Mouse (Mus musculus) neural tube, embryonic 11.5 days (tissue): ENCODE measurements around the gene Purb. TPM values are rescaled to one million over a fixed set of nuclear protein-coding genes. Genes with fewer than 3 reads are reported as not detected.

ENCODE experiments used
- ATAC-seq: fragments of 200-750 bp; cut with Nextera tagmentation; 2 replicates; pipeline ENCODE4 v1.8.0; 2017; ENCODE audit warnings: moderate number of reproducible peaks, mild to moderate bottlenecking, moderate TSS enrichment, moderate library complexity; ENCODE audit not compliant: insufficient read depth, low FRiP score, low TSS enrichment
- DNase-seq: peaks from one replicate; pipeline ENCODE4 v3.0.0-alpha.2; 2015; ENCODE audit warnings: low spot score
- H3K27ac ChIP-seq: fragments of 300-500 bp; sonication (generic); 2 replicates; pipeline ENCODE4 v1.5.1; 2014; ENCODE audit warnings: low read depth, mild to moderate bottlenecking, low read length
- H3K27me3 ChIP-seq: fragments of 300-500 bp; sonication (generic); 2 replicates; pipeline ENCODE4 v1.6.1; 2014; ENCODE audit warnings: mild to moderate bottlenecking, low read length, mixed read lengths; ENCODE audit not compliant: control insufficient read depth, insufficient read depth
- H3K36me3 ChIP-seq: fragments of 300-500 bp; sonication (generic); 2 replicates; pipeline ENCODE4 v1.6.1; 2014; ENCODE audit warnings: mild to moderate bottlenecking, low read length, moderate library complexity, mixed read lengths; ENCODE audit not compliant: control insufficient read depth, insufficient read depth
- H3K4me1 ChIP-seq: fragments of 300-500 bp; sonication (generic); 2 replicates; pipeline ENCODE4 v1.6.1; 2014; ENCODE audit warnings: low read length, mixed read lengths; ENCODE audit not compliant: control insufficient read depth, insufficient read depth
- H3K4me2 ChIP-seq: fragments of 300-500 bp; sonication (generic); 2 replicates; pipeline ENCODE4 v1.6.1; 2014; ENCODE audit warnings: low read depth, mild to moderate bottlenecking, moderate library complexity
- H3K4me3 ChIP-seq: fragments of 300-500 bp; sonication (generic); 2 replicates; pipeline ENCODE4 v1.5.1; 2014; ENCODE audit warnings: low read depth, low read length
- H3K9ac ChIP-seq: fragments of 300-500 bp; sonication (generic); 2 replicates; pipeline ENCODE4 v1.6.1; 2014; ENCODE audit warnings: mild to moderate bottlenecking, low read length
- H3K9me3 ChIP-seq: fragments of 300-500 bp; sonication (generic); 2 replicates; pipeline ENCODE4 v1.6.1; 2016; ENCODE audit warnings: low read length; ENCODE audit not compliant: control insufficient read depth
- WGBS: fragments of 180-500 bp; shearing (Covaris S2); extraction: QIAGEN DNeasy Blood & Tissue Kit; methylation state at CpG from one replicate; pipeline ENCODE4 v1.1.7; 2014; 5-methylcytosine and 5-hydroxymethylcytosine counted together
- polyA plus RNA-seq: library from polyadenylated mRNA; unstranded; fragments of >200 nt; fragmentation: Nextera tagmentation; extraction: Ambion mirVana; gene quantifications from 2 replicates; pipeline ENCODE4 v1.2.1, GENCODE M21; 2014

The Purb gene
- polyA plus RNA-seq, 1 experiment from 2014 or later, result 12.9 TPM

DNA sequence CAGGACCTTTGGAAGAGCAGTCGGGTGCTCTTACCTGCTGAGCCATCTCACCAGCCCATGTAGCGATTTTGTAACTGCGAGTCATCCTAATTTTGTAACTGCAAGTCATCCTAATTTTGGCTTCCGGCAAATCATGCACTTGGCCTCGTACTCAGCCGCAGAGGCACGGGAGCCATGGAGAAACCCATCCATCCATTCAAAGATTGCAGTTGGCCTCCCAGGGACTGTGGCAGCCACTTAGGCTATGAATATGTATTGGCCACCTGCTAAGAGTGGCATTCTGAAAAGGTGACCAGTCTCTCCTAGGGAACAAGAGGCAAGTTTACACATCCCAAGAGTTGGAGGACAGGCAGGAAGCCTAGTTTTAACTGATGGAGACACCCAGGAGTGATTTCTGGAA lies 13.5 kb upstream of the Purb start:
- H3K4me3 ChIP-seq, result no peak overlapping the region
- H3K27me3 ChIP-seq, result no peaks in the 10 kb centered on the region
- no peak overlapping the region for H3K27ac ChIP-seq
- WGBS, result 77% methylated on average over 7 of the region's 7 CpGs
- no peaks in the 10 kb centered on the region for H3K9me3 ChIP-seq
- no peak for DNase-seq
- H3K4me1 ChIP-seq, result no peaks in the 10 kb centered on the region
- no peaks in the 10 kb centered on the region for H3K36me3 ChIP-seq
- no peak for ATAC-seq
- H3K4me2 ChIP-seq, result no peak overlapping the region
- no peak overlapping the region for H3K9ac ChIP-seq

GRCm38 (mm10) chr11:6488041-6488684 lies 12.4 kb upstream of the Purb start:
- H3K4me1 ChIP-seq, result no peaks in the 10 kb centered on the region
- ATAC-seq (no peak), DNase-seq (no peak)
- no peaks in the 10 kb centered on the region for H3K27me3 ChIP-seq
- H3K36me3 ChIP-seq, result no peaks in the 10 kb centered on the region
- no peak overlapping the region for H3K9ac ChIP-seq
- no peak overlapping the region for H3K27ac ChIP-seq
- no peak overlapping the region for H3K4me3 ChIP-seq
- H3K9me3 ChIP-seq, result no peaks in the 10 kb centered on the region
- no peak overlapping the region for H3K4me2 ChIP-seq
- 95% methylated on average over 5 of the region's 5 CpGs for WGBS

DNA sequence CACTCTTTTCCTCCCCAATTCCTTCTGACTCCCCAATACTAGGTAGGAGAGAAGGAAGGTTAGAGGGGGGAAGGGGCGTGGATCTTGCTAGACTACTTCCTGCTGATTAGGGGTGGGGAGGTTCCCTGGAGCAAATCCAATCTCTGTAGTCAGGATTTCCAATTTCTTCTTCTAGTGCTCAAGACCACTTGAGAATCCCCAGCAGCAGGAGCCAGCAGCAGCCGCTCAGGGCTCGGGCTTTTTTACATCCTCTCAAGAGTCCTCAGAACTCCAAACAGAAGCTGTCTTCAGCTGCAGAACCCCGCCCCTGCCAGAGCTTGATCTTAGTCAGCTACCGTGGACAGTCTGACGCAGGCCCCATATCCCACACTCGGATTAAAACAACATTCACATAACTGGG lies 11.8 kb upstream of the Purb start:
- Histone ChIP-seq H3K4me1 (no peaks in the 10 kb centered on the region), H3K4me3 (no peak overlapping the region), H3K9me3 (no peaks in the 10 kb centered on the region), H3K27ac (no peak overlapping the region), H3K27me3 (no peaks in the 10 kb centered on the region), H3K4me2 (no peak overlapping the region), H3K9ac (no peak overlapping the region), H3K36me3 (no peaks in the 10 kb centered on the region)
- WGBS, result 68% methylated on average over 7 of the region's 7 CpGs
- no peak for ATAC-seq
- DNase-seq, result no peak

DNA sequence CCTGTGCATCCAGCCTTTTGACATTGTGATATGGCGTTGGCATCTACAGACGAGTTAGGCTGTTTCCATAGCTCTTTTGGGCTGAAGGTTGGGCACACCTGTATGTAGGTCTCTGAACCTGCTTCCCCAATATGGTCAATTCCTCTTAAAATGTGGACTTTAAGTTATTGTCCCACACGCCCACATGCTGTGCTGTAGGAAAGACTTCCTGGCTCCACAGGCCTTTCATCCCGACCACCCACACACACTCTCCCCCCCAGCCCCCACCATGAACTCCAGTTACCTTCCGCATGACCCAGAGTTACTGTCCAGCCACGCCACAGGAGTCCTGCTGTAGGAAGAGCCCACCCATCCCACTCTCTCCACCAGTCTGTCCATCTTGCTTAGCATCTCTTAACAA lies 11.2 kb upstream of the Purb start:
- no peak for ATAC-seq
- no peak overlapping the region for H3K4me3 ChIP-seq
- no peaks in the 10 kb centered on the region for H3K4me1 ChIP-seq
- H3K4me2 ChIP-seq, result no peak overlapping the region
- WGBS, result 63% methylated on average over 6 of the region's 6 CpGs
- DNase-seq, result no peak
- no peak overlapping the region for H3K27ac ChIP-seq
- no peak overlapping the region for H3K9ac ChIP-seq
- no peaks in the 10 kb centered on the region for H3K27me3 ChIP-seq
- H3K36me3 ChIP-seq, result no peaks in the 10 kb centered on the region
- H3K9me3 ChIP-seq, result no peaks in the 10 kb centered on the region

- Histone ChIP-seq H3K9me3 (no peaks in the 10 kb centered on the region), H3K4me1 (no peaks in the 10 kb centered on the region), H3K27ac (no peak overlapping the region), H3K36me3 (no peaks in the 10 kb centered on the region), H3K27me3 (no peaks in the 10 kb centered on the region), H3K9ac (no peak overlapping the region), H3K4me2 (no peak overlapping the region), H3K4me3 (no peak overlapping the region)
- ATAC-seq (no peak), DNase-seq (no peak)
- 50% methylated on average over 3 of the region's 3 CpGs for WGBS
Observed at GRCm38 (mm10) chr11:6484244-6484959, 8.7 kb upstream of the Purb start.

GRCm38 (mm10) chr11:6483103-6483502 lies 7.4 kb upstream of the Purb start:
- H3K27ac ChIP-seq, result no peak overlapping the region
- no peaks in the 10 kb centered on the region for H3K36me3 ChIP-seq
- no peak overlapping the region for H3K4me2 ChIP-seq
- H3K9me3 ChIP-seq, result no peaks in the 10 kb centered on the region
- H3K27me3 ChIP-seq, result no peaks in the 10 kb centered on the region
- ATAC-seq (no peak), DNase-seq (no peak)
- WGBS, result 86% methylated on average over 2 of the region's 2 CpGs
- no peak overlapping the region for H3K9ac ChIP-seq
- H3K4me3 ChIP-seq, result no peak overlapping the region
- no peaks in the 10 kb centered on the region for H3K4me1 ChIP-seq

- Histone ChIP-seq H3K36me3 (no peaks in the 10 kb centered on the region), H3K4me2 (no peak overlapping the region), H3K9me3 (no peaks in the 10 kb centered on the region), H3K4me1 (no peaks in the 10 kb centered on the region), H3K27ac (no peak overlapping the region), H3K4me3 (no peak overlapping the region), H3K27me3 (no peaks in the 10 kb centered on the region), H3K9ac (no peak overlapping the region)
- ATAC-seq (no peak), DNase-seq (no peak)
- 74% methylated on average over 6 of the region's 6 CpGs for WGBS
Observed at GRCm38 (mm10) chr11:6481669-6482185, 6.0 kb upstream of the Purb start.

- Histone ChIP-seq H3K4me2 (no peak overlapping the region), H3K9ac (no peak overlapping the region), H3K27ac (no peak overlapping the region), H3K36me3 (no peaks in the 10 kb centered on the region), H3K4me1 (no peaks in the 10 kb centered on the region), H3K27me3 (no peaks in the 10 kb centered on the region), H3K9me3 (no peaks in the 10 kb centered on the region), H3K4me3 (no peak overlapping the region)
- DNase-seq, result no peak
- 80% methylated on average over 13 of the region's 13 CpGs for WGBS
- ATAC-seq, result no peak
Observed at GRCm38 (mm10) chr11:6480681-6481405, 5.1 kb upstream of the Purb start.
